Comparison of ENCODE assay signal across 8 mouse cellular contexts in genomic region chr8:124662446-124663111, GRCm38 (mm10). TPM values are rescaled to one million over a fixed set of nuclear protein-coding genes. Genes with fewer than 3 reads are reported as not detected.
A peak's percentile ranks its signal among the peaks of the same experiment; 100 is the strongest.
DNase-seq lines count a peak whose midpoint lies in the region; ATAC-seq and TF ChIP-seq lines count a peak whose summit lies in the region.

No protein-coding gene starts in this region.

- ATAC-seq in embryonic facial prominence, embryonic 12.5 days (ENCODE audit: insufficient number of reproducible peaks, insufficient read depth, low FRiP score, low TSS enrichment) = peak; percentile 45
- peak; percentile 41; the same call in 1 of the 2 replicates for ATAC-seq in hindbrain, embryonic 14.5 days (ENCODE audit: low FRiP score)

- peaks cover 13% of the 10 kb centered on the region for H3K4me1 ChIP-seq in heart, adult 2 months (ENCODE audit: control insufficient read depth, insufficient read depth, low read length)
- no peaks in the 10 kb centered on the region for H3K4me1 ChIP-seq in ES-Bruce4 (ENCODE audit: control insufficient read depth, insufficient read depth, low read length)
- H3K4me1 ChIP-seq in embryonic facial prominence, embryonic 12.5 days = peaks cover 44% of the 10 kb centered on the region
- peaks cover 47% of the 10 kb centered on the region for H3K4me1 ChIP-seq in hindbrain, embryonic 14.5 days (replicated peaks; ENCODE audit: control insufficient read depth, insufficient read depth, low read length)
- peaks cover 43% of the 10 kb centered on the region for H3K4me1 ChIP-seq in midbrain, embryonic 10.5 days

- H3K9me3 ChIP-seq in ES-Bruce4 (replicated peaks; ENCODE audit: control insufficient read depth, insufficient read depth, low read length, poor library complexity, severe bottlenecking) = no peaks in the 10 kb centered on the region
- no peaks in the 10 kb centered on the region for H3K9me3 ChIP-seq in embryonic facial prominence, embryonic 12.5 days
- no peaks in the 10 kb centered on the region for H3K9me3 ChIP-seq in hindbrain, embryonic 14.5 days (ENCODE audit: control insufficient read depth, low read length)
- H3K9me3 ChIP-seq in midbrain, embryonic 10.5 days (replicated peaks) = no peaks in the 10 kb centered on the region

- H3K79me2 ChIP-seq in heart, adult 2 months (replicated peaks; ENCODE audit: control insufficient read depth, insufficient read depth, low read length) = no peaks in the 10 kb centered on the region

- TF ChIP-seq EP300 in heart, adult 2 months (IDR thresholded peaks at IDR 0.05; ENCODE audit: insufficient read depth, low read depth, low read length) = no peak
- no peak for TF ChIP-seq EP300 in ES-Bruce4 (IDR thresholded peaks at IDR 0.05; ENCODE audit: insufficient read depth, low read depth, low read length)

- intact Hi-C loops in heart, adult 2 months (cut with DNase I) = no loop called here
- intact Hi-C loops in heart, postnatal 25 days (cut with DNase I) = no loop called here

- H3K27me3 ChIP-seq in heart, adult 2 months (ENCODE audit: control insufficient read depth, insufficient read depth, low read length) = no peaks in the 10 kb centered on the region
- no peaks in the 10 kb centered on the region for H3K27me3 ChIP-seq in ES-Bruce4 (ENCODE audit: control insufficient read depth, insufficient read depth, low read length, poor library complexity, severe bottlenecking)
- no peaks in the 10 kb centered on the region for H3K27me3 ChIP-seq in embryonic facial prominence, embryonic 12.5 days
- H3K27me3 ChIP-seq in hindbrain, embryonic 14.5 days (ENCODE audit: control insufficient read depth, insufficient read depth, low read length) = no peaks in the 10 kb centered on the region
- H3K27me3 ChIP-seq in midbrain, embryonic 10.5 days (ENCODE audit: low read depth, poor library complexity, severe bottlenecking) = no peaks in the 10 kb centered on the region

- H3K36me3 ChIP-seq in heart, adult 2 months (ENCODE audit: control insufficient read depth, insufficient read depth, low read length) = peaks cover 10% of the 10 kb centered on the region
- H3K36me3 ChIP-seq in ES-Bruce4 (ENCODE audit: control insufficient read depth, insufficient read depth, low read length, poor library complexity, severe bottlenecking) = no peaks in the 10 kb centered on the region
- no peaks in the 10 kb centered on the region for H3K36me3 ChIP-seq in embryonic facial prominence, embryonic 12.5 days
- H3K36me3 ChIP-seq in hindbrain, embryonic 14.5 days (replicated peaks; ENCODE audit: control insufficient read depth, insufficient read depth) = no peaks in the 10 kb centered on the region
- 0 out of 2 replicates have a peak, but pooled peaks cover 2% of the 10 kb centered on the region for H3K36me3 ChIP-seq in midbrain, embryonic 10.5 days

- H3K27ac ChIP-seq in heart, adult 2 months = peak overlapping the region; percentile 89
- H3K27ac ChIP-seq in ES-Bruce4 (ENCODE audit: insufficient read depth, low read length) = no peak overlapping the region
- peak overlapping the region; percentile 90 for H3K27ac ChIP-seq in embryonic facial prominence, embryonic 12.5 days
- H3K27ac ChIP-seq in hindbrain, embryonic 14.5 days = peak overlapping the region; percentile 87
- H3K27ac ChIP-seq in midbrain, embryonic 10.5 days (replicated peaks) = peak overlapping the region; percentile 89

- peak overlapping the region; percentile 66 for H3K4me3 ChIP-seq in heart, adult 2 months
- H3K4me3 ChIP-seq in ES-Bruce4 (ENCODE audit: low read depth, low read length) = peak overlapping the region; percentile 72
- peak overlapping the region; percentile 93 for H3K4me3 ChIP-seq in embryonic facial prominence, embryonic 12.5 days
- H3K4me3 ChIP-seq in hindbrain, embryonic 14.5 days (replicated peaks; ENCODE audit: low read length) = peak overlapping the region; percentile 66
- peak overlapping the region; percentile 92 for H3K4me3 ChIP-seq in midbrain, embryonic 10.5 days

- TF ChIP-seq CTCF in heart, adult 2 months (IDR thresholded peaks at IDR 0.05) = no peak
- TF ChIP-seq CTCF in ES-Bruce4 (IDR thresholded peaks at IDR 0.05; ENCODE audit: low read depth, low read length) = no peak

- peak overlapping the region; percentile 77 for H3K4me2 ChIP-seq in embryonic facial prominence, embryonic 12.5 days (replicated peaks)
- H3K4me2 ChIP-seq in hindbrain, embryonic 14.5 days (replicated peaks) = peak overlapping the region; percentile 86

- under 1% methylated on average over 42 of the region's 49 CpGs for WGBS in heart, adult 2 months
- WGBS in embryonic facial prominence, embryonic 12.5 days = under 1% methylated on average over 49 of the region's 49 CpGs
- under 1% methylated on average over 48 of the region's 49 CpGs for WGBS in hindbrain, embryonic 14.5 days
- 1% methylated on average over 49 of the region's 49 CpGs for WGBS in midbrain, embryonic 10.5 days

- peak overlapping the region; percentile 94 for H3K9ac ChIP-seq in heart, adult 2 months (ENCODE audit: low read depth, low read length)
- peak overlapping the region; percentile 80 for H3K9ac ChIP-seq in ES-Bruce4 (ENCODE audit: low read depth, poor library complexity, severe bottlenecking)
- H3K9ac ChIP-seq in embryonic facial prominence, embryonic 12.5 days = peak overlapping the region; percentile 95
- H3K9ac ChIP-seq in hindbrain, embryonic 14.5 days = peak overlapping the region; percentile 95

- no peak; the same call in 1 of the 2 replicates for TF ChIP-seq POLR2A in heart, adult 2 months (IDR thresholded peaks at IDR 0.05; ENCODE audit: insufficient read depth, low read depth, low read length)
- TF ChIP-seq POLR2A in ES-Bruce4 (IDR thresholded peaks at IDR 0.05; ENCODE audit: insufficient read depth, low read length) = no peak

- peak in 1 of 2 experiments; percentile 40 for DNase-seq in heart, adult 2 months
- no peak for DNase-seq in heart, postnatal 25 days (ENCODE audit: low spot score)
- no peak for DNase-seq in hindbrain, embryonic 14.5 days (ENCODE audit: low spot score)
- DNase-seq in midbrain, embryonic 10.5 days (ENCODE audit: low spot score) = no peak
- no peak for DNase-seq in urinary bladder, adult 2 months (ENCODE audit: low spot score)
- no peak for DNase-seq in right cerebral cortex, adult 2 months (ENCODE audit: low spot score in 2 of 2)

RNA-seq across cellular contexts. Expression of gene 2310022B05Rik, which starts 0.6 kb away (rescaled TPM):
- 10 to 100 TPM; 54.4 to 61.8 TPM for total RNA-seq in heart, adult 2 months (2021)
- 64.3 and 65.1 TPM in 2 replicates for polyA plus RNA-seq in heart, adult 2 months (2012; rRNA removed)
- 10 to 100 TPM; 71.7 to 83.3 TPM for total RNA-seq in heart, postnatal 25 days (2021)
- 25.9 and 31.4 TPM in 2 replicates for polyA plus RNA-seq in ES-Bruce4 (2011; ENCODE audit: insufficient read depth, insufficient read length, low read depth, missing spikeins)
- polyA plus RNA-seq in embryonic facial prominence, embryonic 12.5 days (2016; fragmentation: Nextera tagmentation; extraction: Ambion mirVana) = 32.0 and 32.1 TPM in 2 replicates
- 26.6 and 27.3 TPM in 2 replicates for polyA plus RNA-seq in hindbrain, embryonic 14.5 days (2014; fragmentation: Nextera tagmentation; extraction: Ambion mirVana)
- 17.5 and 17.7 TPM in 2 replicates for polyA plus RNA-seq in midbrain, embryonic 10.5 days (2016; fragmentation: Nextera tagmentation; extraction: Ambion mirVana)
- 42.1 and 45.9 TPM in 2 replicates for polyA plus RNA-seq in urinary bladder, adult 2 months (2012; rRNA removed)

RNA-seq across cellular contexts. Expression of gene Ttc13, which starts 59.2 kb away (rescaled TPM):
- total RNA-seq in heart, adult 2 months (2021) = 10 to 100 TPM; 14.7 to 15.1 TPM
- 8.1 and 13.1 TPM in 2 replicates for polyA plus RNA-seq in heart, adult 2 months (2012; rRNA removed)
- 10 to 100 TPM; 14.9 to 17.6 TPM for total RNA-seq in heart, postnatal 25 days (2021)
- 57.1 and 59.4 TPM in 2 replicates for polyA plus RNA-seq in ES-Bruce4 (2011; ENCODE audit: insufficient read depth, insufficient read length, low read depth, missing spikeins)
- 52.8 and 54.1 TPM in 2 replicates for polyA plus RNA-seq in embryonic facial prominence, embryonic 12.5 days (2016; fragmentation: Nextera tagmentation; extraction: Ambion mirVana)
- polyA plus RNA-seq in hindbrain, embryonic 14.5 days (2014; fragmentation: Nextera tagmentation; extraction: Ambion mirVana) = 71.1 and 74.3 TPM in 2 replicates
- 53.3 and 56.0 TPM in 2 replicates for polyA plus RNA-seq in midbrain, embryonic 10.5 days (2016; fragmentation: Nextera tagmentation; extraction: Ambion mirVana)
- 18.2 and 19.1 TPM in 2 replicates for polyA plus RNA-seq in urinary bladder, adult 2 months (2012; rRNA removed)

RNA-seq across cellular contexts. Expression of gene Arv1, which starts 59.4 kb away (rescaled TPM):
- 1 to 10 TPM; 3.1 to 4.2 TPM for total RNA-seq in heart, adult 2 months (2021)
- polyA plus RNA-seq in heart, adult 2 months (2012; rRNA removed) = 8.6 and 9.5 TPM in 2 replicates
- 1 to 10 TPM; 4.4 to 5.0 TPM for total RNA-seq in heart, postnatal 25 days (2021)
- 25.4 and 28.8 TPM in 2 replicates for polyA plus RNA-seq in ES-Bruce4 (2011; ENCODE audit: insufficient read depth, insufficient read length, low read depth, missing spikeins)
- polyA plus RNA-seq in embryonic facial prominence, embryonic 12.5 days (2016; fragmentation: Nextera tagmentation; extraction: Ambion mirVana) = 33.2 and 35.6 TPM in 2 replicates
- polyA plus RNA-seq in hindbrain, embryonic 14.5 days (2014; fragmentation: Nextera tagmentation; extraction: Ambion mirVana) = 32.0 and 32.7 TPM in 2 replicates
- 35.4 and 36.5 TPM in 2 replicates for polyA plus RNA-seq in midbrain, embryonic 10.5 days (2016; fragmentation: Nextera tagmentation; extraction: Ambion mirVana)
- polyA plus RNA-seq in urinary bladder, adult 2 months (2012; rRNA removed) = 11.7 and 15.4 TPM in 2 replicates
